Mouse (Mus musculus) urinary bladder, postnatal 4 days (tissue): ENCODE data around the gene Gatad2a.
"Not testable (repeated sequence)": the region's sequence is repeated elsewhere in the genome, so short reads cannot be mapped to it uniquely, and the experiment has no call there.

Experiments used
- DNase-seq, 2 experiments: peaks; one replicate each; pipeline ENCODE4 v3.0.0; 2021 to 2022; ENCODE audit warnings: low spot score in 2 of 2

The Gatad2a gene

DNA sequence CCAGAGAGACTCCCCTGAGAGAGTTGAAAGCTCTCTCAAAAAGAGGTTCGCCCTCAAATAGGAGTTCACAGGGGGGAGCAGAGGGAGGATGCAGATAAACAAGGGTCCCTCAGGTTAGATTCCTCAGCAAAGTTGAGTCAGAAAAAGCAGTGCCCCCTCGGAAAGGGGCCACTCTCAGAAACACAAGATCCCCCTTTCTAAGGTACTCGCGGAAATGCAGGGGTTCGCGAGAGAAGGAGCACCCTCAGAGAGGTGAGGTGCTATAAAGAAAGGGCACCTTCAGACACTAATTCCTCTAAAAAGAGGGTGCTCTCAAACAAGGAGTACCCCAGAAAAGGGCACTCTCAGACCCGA lies 785 bp downstream of the Gatad2a start:
- no peak for DNase-seq

DNA sequence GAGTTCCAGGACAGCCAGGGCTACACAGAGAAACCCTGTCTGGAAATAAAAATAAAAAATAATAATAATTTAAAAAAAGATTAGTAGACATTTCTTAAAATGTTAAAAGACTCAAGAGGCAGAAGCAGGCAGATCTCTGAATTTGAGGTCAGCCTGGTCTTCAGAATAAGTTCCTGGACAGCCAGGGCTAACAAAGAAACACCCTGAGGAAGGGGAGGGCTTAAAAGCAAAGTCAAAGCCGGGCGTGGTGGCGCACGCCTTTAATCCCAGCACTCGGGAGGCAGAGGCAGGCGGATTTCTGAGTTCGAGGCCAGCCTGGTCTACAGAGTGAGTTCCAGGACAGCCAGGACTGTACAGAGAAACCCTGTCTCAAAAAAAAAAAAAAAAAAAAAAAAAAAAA lies 7.2 kb downstream of the Gatad2a start:
- not testable (repeated sequence) for DNase-seq

DNA sequence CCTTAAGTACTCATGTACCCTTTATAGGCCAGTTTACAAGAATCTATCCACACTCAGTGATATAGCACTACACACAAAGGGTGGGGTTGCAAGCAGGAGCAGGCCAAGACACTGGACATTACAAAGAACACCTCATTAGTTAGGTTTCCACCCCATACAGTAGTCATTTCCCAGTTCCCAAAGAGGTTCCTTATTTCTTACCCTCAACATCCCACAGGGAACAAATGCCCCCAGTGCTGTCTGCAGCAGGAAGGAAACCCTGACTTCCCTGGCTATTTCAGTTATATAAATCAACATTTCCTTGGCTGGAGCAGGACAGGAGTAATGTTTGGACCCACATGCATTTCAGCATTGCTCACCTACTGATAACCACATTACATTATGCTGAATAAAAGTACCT lies 8.4 kb downstream of the Gatad2a start:
- no peak for DNase-seq

DNA sequence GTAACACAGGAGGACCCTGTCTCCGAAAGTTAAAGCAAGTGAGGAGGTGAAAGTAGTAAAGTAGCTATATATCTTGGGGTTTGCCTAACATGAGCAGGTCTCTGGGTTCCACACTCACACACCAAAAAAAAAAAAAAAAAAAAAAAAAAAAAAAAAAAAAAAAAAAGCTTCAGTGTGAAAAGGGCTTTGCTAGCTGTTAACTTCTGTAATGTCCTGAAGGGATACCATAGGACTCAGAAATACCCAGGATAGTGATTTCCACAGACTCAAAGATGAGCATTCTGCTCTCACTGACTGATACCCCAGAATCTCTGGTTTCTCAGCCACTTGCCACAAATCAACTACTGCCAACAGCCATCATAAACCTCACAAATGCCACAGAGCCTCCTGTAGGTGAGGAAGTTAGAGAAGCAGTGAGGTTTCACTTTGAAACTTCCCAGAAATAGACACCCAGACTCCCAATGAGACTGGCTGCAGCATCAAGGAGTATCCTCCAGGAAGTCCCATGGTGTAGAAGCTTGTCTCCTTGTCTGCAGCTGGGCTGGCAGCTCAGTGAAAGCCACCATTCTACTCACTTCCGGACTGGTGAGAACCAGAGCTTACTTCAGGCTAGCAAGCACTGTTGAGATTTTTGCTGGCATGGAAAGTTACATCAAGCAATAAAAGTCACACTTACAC lies 11.2 kb downstream of the Gatad2a start:
- DNase-seq = no peak

DNA sequence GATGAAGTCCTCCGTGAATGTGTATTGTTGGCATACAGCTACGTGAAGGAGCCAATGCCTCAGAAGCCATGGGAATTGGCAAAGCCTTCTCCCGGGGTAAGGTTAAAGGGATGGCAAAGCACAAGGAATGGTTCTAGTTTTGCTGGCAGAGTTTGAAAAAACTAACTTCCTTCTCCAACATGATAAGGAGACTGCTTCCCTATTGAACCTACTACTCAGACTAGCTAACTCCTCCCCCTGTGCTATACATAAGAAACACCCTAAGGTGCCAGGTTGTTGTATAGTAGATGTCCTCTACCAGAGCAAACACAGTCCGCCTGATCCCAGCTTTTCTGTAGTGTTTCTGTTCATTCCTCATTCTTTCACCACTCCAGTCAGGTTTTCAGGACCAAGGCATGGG lies 17.7 kb downstream of the Gatad2a start:
- no peak for DNase-seq

DNA sequence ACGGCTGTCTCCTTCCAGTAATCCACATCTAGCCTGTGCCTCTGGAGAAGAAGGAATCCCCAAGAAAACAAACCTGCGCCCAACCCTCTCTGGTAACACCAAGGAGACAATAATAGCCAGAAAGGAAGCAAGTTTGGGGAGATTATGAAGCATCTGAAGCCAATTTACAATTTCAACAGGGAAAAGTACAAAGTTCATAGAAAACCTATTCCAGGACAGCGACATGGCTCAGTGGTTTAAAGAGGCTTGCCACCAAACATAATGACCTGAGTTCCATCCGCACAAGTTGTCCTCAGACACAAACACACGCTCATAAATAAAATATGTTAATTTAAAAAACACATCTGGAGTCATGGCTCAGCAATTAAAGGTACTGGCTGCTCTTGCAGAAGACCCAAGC lies 21.4 kb downstream of the Gatad2a start:
- no peak for DNase-seq

- DNase-seq = peak; percentile 96 to 98
These were observed 22.0 kb downstream of the Gatad2a start for GRCm38 (mm10) chr8:69974194-69974614.

DNA sequence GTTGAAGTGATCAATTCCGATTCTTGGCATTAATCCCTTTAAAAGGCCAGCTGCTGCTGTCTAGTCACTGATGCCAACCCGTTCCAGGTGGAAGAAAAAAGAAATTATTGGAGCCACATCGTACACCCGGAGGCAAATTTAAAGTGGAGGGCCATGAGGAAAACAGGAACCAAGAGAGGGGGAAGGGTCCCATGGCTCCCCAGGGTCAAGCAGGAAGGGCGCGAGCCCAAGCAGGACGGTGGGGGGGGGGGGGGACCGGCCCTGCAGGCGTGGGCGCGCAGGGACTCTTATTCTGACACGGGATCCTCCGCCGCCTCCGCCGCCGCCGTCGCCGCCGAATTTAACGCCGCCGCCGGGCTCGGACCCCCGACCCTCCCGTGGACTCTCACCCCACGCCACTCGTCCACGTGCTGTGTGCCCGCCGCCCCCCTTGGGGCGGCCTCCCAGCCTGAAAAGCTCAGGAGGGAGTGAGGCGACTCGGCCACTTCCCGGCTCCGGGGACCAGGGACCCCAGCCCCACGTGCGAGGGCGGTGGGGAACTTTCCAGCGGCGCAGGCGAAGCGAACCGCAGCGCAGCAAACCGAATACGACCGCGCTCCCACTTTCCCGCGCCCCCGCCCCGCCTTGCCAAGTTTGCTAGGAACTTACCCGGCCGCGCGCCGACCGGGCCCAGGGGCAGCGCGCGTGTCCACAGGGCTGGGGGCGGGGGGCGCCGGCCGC lies 22.6 kb downstream of the Gatad2a start:
- peak; percentile 39 to 60 for DNase-seq

DNA sequence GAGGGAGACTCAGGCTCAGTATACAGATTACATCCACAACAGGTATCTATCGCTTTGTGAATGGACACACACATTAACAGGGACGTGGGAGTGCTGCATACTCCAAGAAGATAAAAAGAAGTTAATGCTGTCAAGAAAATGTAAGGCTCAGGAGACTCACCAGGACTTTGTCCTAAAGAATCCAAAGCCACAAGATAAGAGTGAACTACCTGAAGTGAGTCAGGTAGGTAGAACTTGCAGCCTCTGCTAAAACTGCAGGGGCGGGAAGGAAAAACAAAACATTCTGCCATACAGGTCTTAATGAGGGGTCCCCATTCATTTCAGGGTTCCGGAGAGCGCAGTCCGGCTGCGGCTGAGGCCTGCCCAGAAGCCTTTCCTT lies 23.1 kb downstream of the Gatad2a start:
- DNase-seq = no peak

- DNase-seq = no peak
These were observed 25.3 kb downstream of the Gatad2a start for GRCm38 (mm10) chr8:69970880-69971279.

DNA sequence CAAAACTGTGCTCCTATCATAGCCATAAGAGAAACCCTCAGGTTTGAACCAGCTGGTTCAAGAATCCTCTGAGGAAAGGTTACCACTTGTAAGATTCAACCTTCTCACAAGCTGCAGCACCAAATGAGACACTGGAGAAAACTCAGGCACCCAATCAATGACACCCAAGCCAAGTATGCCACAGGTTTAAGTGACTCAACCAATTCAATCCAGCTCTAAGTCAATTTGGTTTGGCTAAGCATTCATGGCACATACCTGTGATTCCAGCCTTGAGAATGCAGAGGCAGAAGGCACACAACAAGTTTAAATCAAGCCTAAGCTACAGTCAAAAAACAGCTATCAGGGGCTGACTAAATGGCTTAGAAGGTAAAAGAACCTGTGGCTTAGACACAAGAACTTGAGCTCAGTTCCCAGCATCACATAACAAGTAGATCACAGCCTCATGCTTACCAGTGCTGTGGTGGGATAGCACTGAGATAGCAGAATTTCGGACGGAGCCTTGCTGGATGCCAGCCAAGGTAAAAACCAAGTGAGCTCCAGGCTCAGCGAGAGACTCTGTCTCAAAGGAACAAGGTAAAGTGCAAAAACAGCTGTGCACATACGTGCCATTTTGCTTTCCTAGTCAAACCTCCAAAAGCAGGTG lies 28.8 kb downstream of the Gatad2a start:
- no peak for DNase-seq

DNA sequence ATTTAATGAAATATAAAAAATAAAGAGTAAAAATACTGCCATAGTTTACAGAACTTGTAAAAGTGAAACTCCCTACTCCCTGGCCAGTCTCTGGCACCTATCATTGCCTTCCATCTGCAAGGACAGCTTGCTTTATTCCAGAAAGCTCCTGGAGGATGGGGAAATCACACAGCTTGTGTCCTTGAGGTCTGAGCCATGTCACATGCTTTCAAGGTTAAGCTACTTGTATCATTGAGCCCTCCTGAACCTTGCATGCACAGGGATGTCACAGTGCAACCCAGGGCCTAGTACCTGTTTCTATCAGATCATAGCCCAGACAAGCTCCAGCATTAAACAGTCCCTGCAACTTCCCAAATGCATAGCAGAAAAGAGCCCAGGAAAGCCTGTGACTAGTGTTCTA lies 36.9 kb downstream of the Gatad2a start:
- DNase-seq = no peak

DNA sequence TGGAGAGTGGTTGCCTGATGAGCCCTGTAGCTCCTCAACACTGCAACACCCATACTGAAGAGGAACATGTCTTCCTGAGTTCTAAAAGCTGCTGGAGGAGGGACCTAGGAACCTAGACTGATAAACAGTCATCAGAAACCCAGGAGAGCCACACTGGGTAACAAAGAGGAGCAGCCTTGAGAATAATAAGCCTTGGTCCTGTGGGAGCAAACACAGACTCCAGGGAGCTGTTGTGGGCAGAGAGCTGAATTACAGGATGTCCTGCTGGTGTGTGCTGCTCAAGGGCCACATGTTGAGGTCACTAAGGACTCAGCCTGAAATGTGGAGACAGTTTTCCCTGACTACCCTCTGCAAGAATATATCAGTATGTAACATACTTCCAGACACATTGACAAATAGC lies 38.3 kb downstream of the Gatad2a start:
- no peak for DNase-seq

DNA sequence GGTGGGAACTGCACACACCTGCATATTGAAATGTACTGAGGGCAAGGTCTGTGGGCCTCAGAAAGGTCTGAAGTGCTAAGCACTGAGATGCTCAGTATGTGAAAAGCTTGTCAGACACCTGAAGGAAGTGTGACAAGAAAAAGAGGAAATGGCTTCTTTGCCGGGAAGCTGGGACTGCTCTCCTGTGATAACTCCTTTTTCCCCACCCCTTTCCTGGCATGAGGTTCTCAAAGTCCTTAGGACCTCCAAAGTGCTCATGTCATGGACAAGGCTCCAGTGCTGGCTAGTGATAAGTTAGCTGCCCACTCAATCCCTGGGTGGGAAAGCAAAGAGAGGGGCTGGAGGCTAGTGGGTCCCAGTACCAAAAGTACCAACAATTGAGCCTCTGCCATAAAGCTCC lies 38.8 kb downstream of the Gatad2a start:
- no peak for DNase-seq

- DNase-seq = no peak
These were observed 39.5 kb downstream of the Gatad2a start for GRCm38 (mm10) chr8:69956651-69957050.

DNA sequence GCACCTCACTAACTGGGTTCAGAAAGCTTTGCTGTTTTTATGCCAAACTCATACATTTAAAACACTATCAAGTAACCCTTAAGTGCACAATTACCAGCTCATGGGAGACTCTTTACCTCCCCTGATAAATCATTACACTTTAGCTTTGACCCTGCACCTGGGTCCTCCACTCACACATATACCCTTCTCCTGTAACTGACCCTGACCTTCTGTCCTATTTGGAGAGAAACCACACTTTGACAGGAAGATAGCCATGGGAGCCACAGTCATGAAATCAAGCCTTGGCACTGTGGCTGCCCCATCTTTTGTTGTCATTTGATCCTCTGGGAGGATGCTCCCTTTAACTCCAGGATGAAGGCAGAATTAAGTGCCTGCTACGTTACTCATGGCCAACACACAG lies 41.5 kb downstream of the Gatad2a start:
- no peak for DNase-seq

GRCm38 (mm10) chr8:69954213-69954612 lies 42.0 kb downstream of the Gatad2a start:
- no peak for DNase-seq

- DNase-seq = no peak
These were observed 45.9 kb downstream of the Gatad2a start for GRCm38 (mm10) chr8:69950300-69950699.

DNA sequence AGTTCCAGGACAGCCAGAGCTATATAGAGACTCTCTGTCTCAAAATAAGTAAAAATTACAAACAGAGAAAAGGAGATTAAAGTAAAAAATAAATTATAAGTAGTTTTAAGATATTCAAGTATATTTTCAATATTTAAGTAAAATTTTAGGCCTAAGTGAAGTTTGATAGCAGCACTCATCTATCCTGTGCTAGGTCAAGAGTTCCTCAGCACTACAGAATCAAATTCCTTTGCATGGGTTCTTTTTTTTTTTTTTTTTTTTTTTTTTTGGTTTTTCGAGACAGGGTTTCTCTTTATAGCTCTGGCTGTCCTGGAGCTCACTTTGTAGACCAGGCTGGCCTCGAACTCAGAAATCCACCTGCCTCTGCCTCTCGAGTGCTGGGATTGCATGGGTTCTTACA lies 53.7 kb downstream of the Gatad2a start:
- DNase-seq = not testable (repeated sequence)

DNA sequence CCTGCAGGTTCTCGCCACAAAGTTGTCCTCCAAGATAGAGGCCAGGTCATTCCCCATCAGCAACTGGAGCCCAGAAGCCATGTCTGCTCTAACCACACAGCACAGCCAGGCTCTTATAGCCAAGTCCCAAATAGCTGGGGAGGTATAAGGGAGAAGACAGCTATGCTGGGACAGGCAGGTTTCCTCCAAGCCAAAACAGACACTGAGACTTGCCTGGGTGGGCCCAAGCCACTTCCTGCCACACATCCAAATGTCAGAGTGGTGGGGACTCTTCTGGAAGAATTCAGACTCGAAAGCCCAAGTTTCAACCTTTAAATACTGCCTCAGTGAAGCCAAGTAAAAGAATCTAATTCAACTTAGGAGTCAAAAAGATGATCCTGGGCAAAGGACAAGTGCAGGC lies 55.8 kb downstream of the Gatad2a start:
- DNase-seq = no peak

- no peak for DNase-seq
These were observed 56.6 kb downstream of the Gatad2a start for GRCm38 (mm10) chr8:69939633-69940032.

GRCm38 (mm10) chr8:69938245-69938982 lies 57.8 kb downstream of the Gatad2a start:
- no peak for DNase-seq
